Mouse (Mus musculus): ENCODE data around the gene Myo1d.

The Myo1d gene

DNA sequence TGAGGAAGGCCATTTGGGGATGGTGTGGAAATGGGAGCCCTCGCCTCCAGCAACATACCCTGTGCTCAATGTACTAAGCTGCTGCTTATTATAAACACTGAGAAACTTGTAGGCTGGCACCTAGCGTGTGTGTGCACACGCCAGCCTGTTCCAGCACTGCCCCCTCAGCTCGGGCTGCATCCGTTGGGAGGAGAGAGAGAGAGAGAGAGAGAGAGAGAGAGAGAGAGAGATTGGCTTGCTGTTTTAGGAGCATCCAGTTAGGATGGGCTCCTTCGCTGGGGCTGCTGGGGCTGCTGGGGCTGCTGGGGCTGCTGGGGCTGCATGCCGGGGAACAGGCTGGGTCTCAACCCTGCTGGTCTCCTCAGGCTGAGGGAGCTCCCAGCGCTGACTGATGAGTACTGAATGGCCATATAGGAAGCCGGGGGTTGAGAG is 294.7 kb downstream of the Myo1d start:
- no peak for TF ChIP-seq GATA4 (IDR thresholded peaks at IDR 0.05; ENCODE audit: insufficient replicate concordance, low read length)

DNA sequence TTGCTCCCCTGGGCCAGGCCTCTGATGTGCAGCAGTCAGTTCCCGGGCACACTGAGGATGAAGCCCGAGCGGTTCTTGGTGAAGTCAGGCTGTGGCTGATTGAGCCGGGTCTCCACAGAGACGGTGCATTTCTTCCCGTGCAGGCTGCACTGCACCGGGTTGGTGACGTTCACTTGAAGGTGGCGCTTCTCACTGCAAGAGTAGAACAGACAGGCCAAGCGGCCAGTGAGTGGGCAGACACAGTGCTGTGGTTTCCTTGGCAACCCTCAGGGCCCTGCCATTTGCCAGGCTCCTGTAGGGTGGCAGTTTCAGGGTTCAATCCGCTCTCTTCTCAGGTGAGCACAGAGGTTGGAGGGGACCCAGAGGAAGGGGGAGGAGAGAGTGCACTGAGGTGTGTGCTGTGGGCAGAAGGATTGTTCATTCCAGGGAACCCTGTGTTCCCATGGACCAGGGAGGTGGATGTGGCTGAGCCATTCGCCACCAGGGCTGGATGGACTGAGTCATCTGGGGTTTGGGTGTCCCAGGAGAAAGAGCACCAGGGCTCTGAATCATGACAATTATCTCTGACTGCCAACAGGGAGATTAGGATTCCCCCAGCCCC is 295.5 kb downstream of the Myo1d start:
- no peak for TF ChIP-seq GATA4 (IDR thresholded peaks at IDR 0.05; ENCODE audit: insufficient replicate concordance, low read length)

DNA sequence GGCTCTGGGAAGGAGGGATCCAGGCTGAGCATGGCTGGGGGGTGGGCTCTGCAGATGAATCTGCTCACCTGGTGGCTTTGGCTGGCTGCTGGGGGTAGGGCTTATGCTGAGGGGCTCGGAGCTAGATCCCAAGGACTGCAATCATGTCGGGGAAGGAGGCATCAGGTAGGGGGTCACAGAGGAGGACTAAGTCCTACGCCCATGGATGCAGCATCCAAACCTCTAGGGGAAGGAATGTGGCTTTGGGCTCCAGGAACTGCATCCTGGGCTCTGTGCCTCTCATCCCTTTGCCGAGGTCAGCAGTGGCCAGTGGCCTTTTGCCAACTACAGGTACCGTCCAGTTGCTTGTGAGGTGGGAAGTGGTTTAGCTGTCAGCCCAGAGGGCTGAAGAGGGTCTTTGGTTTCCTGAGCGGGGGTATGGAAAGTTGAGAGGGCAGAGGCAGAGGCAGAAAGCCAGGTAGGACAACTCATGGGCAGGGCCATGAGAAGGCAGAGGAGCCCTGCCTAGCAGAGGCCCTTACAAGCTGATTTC is 296.2 kb downstream of the Myo1d start:
- TF ChIP-seq GATA4 (IDR thresholded peaks at IDR 0.05; ENCODE audit: insufficient replicate concordance, low read length), result no peak

DNA sequence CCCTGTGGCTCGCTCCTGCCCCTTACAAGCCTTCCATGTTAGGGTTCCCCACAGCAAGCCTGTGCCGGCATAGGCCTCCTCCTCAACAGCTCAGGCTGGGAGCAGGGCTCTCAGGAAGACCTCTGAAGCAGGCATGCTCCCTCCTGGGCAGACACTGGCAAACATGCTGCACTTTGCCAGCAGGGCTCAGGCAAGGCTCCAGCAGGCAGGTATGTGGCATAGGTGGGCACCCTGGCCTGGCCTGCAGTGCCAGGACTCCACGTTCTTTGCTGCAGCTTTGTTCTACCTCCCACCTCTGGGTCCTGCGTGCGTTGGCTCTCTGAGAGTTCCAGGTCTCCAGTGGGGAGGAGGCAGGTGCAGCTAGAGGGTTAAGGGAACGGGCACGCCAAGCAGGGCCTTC is 296.9 kb downstream of the Myo1d start:
- no peak for TF ChIP-seq GATA4 (IDR thresholded peaks at IDR 0.05; ENCODE audit: insufficient replicate concordance, low read length)

DNA sequence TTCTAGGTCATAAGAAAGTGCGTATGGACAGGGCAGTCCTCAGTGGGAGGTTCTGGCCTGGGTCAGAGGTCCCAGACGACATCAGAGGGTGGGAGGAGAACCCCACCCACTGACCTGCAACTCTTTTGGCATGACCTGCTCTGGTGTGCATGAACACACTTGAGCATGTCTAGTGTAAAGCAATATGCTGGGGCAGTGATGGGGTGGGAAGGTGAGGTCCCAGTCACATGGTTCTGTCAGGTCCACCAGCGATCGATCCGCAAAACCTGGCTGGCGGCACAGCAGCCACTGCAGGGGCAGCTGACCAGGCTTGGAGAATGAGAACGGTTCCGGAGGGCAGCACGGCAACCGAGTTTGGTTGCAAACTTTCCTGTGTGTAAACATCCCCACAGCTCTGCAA is 297.5 kb downstream of the Myo1d start:
- TF ChIP-seq GATA4 (IDR thresholded peaks at IDR 0.05; ENCODE audit: insufficient replicate concordance, low read length), result no peak

DNA sequence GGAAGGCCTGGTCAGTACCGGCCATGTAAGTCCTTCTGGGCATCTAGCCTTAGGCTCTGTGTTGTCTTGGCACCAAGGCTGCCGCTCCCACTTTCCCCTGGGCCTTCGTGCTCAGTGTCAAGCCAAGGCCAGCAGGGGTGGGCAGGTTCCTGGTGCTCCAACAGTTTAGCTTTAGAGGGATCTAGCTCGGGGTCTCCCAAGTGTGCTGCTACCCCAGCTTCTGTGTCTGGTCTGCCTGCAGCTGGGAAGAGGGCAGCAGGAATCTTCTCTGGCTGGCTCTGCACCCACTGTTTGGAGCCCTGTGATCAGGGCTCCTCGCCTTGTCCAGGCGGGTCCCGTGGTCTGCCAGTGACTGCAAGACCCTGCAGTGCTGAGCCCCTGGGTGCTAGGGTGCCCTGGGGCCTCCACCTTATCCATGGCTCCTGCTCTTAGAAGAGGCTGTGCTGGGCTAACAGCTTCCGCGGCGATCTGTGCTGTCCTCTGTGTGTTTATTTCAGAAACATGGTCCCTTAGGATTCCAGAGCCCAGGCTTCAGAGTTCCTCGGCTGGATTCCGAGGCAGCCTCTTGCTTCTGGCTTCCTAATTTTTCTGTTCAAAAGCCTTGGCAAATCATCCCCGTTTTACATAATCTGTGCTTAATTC is 298.3 kb downstream of the Myo1d start:
- no peak for TF ChIP-seq GATA4 (IDR thresholded peaks at IDR 0.05; ENCODE audit: insufficient replicate concordance, low read length)

DNA sequence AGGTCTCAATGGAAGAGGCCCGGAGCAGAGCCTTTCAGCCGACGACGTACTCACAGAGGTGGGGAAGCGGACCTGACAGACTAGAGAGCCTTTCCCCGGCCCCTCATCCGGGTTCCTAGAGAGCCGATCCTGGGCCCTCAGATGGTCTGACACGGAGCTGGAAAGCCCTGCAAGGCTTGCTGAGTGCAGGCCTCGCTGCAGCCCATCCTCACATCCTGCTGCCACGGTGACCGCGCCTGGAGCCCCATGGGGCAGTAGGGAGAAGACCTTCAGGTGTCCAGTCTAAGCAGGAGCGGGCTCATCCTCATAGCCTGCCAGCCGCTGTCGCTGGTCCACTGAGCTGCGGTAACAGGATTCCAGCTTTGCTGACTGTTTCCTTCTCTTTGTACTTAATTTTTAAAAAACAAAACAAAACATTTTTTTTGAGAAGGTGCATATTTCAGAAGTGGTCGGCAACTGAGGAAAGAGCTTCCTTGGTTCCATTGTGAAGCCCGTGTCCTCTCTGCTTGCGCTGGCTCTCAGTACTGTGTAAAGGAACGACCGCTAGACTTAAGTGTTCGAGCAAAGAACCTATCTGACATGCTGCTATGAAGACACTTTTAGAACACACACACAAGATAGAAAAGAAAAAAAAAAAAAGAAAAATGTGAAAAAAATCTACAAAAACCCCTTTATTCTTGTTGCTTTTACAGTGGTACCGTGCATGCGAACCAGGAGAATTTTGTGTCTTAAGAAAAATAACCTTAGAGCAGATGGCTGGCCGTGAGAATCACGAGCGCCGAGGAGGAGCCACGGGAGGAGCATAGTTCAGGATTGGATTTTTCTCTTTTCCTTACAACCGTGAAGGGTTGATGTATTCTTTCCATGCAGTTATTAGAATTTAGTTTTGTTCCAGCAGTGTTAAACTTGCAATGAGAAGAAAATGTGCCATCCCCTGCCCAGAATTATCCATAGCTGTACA is 299.6 kb downstream of the Myo1d start:
- TF ChIP-seq GATA4 (IDR thresholded peaks at IDR 0.05; ENCODE audit: insufficient replicate concordance, low read length), result no peak

DNA sequence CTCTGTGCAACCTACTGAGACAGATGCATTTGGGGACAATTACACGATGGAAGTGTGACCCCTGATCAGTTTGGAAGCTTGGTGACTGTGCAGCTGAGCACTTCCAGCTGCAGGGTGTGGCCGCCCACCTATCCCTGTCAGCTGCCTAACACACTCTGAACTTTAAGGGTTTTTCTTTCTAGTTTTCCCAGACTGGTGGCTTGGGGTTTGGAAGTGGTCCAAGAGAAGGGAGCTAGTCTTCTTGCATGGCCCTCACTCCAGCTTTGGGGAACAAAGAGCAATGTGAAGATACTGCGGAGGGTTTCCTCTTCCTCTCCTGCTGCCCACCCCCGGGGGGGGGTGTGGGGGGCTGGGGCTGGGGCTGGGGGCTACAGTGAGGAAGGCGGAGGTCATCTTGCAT is 300.4 kb downstream of the Myo1d start:
- TF ChIP-seq GATA4 (IDR thresholded peaks at IDR 0.05; ENCODE audit: insufficient replicate concordance, low read length), result no peak

DNA sequence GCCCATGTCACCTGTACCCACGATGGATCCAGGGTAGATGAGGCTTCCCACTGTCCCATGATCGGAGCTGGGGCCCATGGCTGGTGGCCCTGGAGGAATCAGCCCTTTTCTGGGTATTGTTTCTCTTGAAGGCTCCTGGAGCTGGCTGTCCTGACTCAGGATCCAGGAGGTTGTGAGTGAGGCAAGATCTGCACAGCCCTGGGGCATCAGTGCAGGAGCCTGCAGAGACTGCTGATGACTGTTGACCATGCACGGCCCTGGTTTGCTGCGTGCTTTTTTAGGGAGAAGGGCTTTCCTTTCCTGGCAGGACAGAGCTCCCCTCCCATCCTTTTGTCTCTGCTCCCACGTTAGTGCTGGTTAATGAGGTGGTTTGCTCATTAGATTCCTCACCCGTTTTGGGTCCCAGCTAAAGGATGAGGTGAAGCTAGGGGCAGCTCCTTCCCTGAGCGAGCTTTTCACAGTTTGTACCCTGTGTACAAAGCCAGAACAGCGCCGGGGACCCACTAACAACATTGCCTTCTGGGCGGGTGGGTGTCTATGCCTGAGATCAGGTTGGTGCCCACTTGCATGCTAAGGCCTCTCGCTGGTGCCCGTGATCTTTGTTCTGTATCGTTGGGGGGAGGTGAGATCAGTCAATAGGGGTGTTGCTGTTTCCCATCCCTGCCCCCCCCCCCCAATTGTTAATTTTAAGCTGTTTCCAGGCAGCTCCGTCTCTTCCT is 301.0 kb downstream of the Myo1d start:
- no peak for TF ChIP-seq GATA4 (IDR thresholded peaks at IDR 0.05; ENCODE audit: insufficient replicate concordance, low read length)

DNA sequence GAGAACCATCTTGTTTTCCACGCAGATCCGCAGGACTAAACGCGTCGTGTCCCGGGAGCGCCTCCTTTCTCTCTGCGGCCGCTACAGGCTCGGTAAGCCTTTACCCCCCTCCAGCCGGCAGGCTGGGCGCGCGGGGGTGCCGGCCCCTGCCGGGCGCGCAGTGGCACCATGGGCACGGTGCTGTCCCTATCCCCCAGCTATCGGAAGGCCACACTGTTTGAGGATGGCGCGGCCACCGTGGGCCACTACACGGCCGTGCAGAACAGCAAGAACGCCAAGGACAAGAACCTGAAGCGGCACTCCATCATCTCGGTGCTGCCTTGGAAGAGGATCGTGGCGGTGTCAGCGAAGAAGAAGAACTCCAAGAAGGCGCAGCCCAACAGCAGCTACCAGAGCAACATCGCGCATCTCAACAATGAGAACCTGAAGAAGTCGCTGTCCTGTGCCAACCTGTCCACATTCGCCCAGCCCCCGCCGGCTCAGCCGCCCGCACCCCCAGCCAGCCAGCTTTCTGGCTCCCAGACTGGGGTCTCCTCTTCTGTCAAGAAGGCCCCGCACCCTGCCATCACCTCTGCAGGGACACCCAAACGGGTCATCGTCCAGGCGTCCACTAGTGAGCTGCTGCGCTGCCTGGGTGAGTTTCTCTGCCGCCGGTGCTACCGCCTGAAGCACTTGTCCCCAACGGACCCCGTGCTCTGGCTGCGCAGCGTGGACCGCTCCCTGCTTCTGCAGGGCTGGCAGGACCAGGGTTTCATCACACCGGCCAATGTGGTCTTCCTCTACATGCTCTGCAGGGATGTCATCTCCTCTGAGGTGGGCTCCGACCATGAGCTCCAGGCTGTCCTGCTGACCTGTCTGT is 302.3 kb downstream of the Myo1d start:
- TF ChIP-seq GATA4 (IDR thresholded peaks at IDR 0.05; ENCODE audit: insufficient replicate concordance, low read length), result no peak

DNA sequence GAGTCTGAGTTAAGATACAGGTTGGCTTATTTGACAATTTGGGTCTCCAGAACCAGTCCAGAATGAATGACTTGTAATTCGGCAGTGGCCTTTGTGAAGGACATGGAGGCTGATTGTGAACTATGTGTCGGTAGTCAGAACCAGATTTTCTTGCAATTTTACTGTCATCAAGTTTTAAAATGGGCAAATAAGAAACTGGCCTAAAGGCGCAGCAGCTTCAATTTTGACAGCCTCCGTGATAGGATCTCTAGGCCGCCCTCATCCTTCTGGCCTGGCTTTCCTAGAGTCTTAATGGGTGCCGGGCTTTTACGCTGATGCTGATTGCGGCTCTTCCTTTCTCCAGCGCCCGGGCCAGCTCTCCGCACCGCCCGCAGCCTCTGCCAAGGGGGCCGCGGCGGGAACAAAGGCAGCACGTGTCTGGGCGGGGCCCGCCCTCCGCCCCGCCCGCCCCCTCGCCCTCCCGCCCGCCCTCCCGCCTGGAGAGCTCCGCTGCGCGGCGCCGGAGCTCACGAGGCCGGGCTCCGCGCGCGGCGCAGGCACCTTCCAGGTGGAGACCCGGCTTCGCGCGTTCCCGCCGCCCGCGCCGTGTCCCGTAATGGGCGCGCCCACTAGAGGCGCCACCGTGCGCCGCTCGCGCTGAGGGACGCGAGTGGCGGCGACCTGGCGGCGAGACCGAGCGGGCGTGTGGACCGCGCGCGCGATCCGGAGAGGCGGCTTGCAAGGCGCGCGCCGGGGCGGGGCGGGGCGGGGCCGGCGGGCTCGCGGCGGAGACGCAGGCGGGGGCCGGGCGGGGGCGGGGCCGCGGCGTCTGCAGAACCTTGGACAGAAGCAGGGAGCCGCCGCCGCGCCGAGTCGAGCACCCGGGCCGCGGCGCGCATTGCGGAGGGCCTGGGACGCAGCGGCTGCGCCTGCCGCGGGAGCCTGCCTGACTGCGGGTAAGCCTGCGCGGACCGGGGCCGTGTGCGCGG is 303.3 kb downstream of the Myo1d start, which contains the start of gene Cdk5r1:
Gene Cdk5r1, plus strand, starts transcription at position 802 of the 968 bp plus-strand sequence.
- TF ChIP-seq GATA4 (IDR thresholded peaks at IDR 0.05; ENCODE audit: insufficient replicate concordance, low read length), result no peak; the same call in 1 of the 2 replicates

DNA sequence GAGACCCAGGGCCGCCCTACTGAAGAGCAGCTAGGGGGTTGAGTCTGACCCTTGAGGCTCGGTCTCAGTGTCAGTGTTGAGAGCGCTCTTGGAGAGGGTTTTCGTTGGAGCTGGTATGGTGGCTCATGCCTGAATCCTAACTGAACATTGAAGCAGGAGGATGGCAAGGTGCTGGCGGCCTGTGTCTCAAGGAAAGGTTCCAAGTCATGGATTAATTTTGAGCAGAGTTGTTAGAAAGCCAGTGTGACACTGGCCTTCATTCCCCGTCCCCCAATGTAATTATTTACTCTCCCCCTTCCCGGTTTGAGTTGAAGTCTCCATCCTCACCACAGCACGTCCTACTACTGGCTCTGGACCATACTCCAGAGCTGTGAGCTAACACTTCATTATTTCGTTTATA is 304.3 kb downstream of the Myo1d start:
- TF ChIP-seq GATA4 (IDR thresholded peaks at IDR 0.05; ENCODE audit: insufficient replicate concordance, low read length), result no peak

DNA sequence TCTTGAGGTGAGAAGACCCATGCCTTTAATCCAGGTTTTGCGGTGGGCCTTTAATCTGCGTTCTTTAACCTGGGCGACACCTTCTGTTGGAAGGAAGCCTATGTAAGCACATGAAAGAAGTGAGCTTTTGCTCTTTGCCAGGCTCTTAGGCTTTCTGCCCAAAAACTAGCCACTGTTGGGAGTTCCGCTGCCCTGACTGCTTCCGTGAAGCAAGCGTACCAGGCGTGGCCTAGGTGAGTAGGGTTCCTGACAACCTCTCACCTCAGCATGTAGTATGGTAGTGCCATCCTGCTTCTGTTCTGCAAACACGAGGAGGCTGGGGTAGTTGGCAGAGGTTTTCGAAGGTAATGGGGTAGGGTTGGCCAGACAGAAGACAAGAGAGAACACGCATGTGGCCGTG is 305.0 kb downstream of the Myo1d start:
- no peak for TF ChIP-seq GATA4 (IDR thresholded peaks at IDR 0.05; ENCODE audit: insufficient replicate concordance, low read length)

Data from liver, adult (tissue).